Mouse (Mus musculus) macrophage (primary cell): ENCODE results near the gene Fzd7. TPM values are rescaled to one million over a fixed set of nuclear protein-coding genes. Genes with fewer than 3 reads are reported as not detected.
"Not testable (repeated sequence)": the region's sequence is repeated elsewhere in the genome, so short reads cannot be mapped to it uniquely, and the experiment has no call there.

Source experiments
- H3K27ac ChIP-seq: fragments of 350-480 bp; formaldehyde crosslinking; 2 replicates; pipeline ENCODE4 v1.9.0; 2021
- H3K36me3 ChIP-seq: fragments of 350-480 bp; formaldehyde crosslinking; 2 replicates; pipeline ENCODE4 v1.9.0; 2021; ENCODE audit errors: inconsistent target
- H3K4me3 ChIP-seq: fragments of 350-480 bp; formaldehyde crosslinking; 2 replicates; pipeline ENCODE4 v1.9.0; 2021; ENCODE audit errors: inconsistent target
- H3K79me2 ChIP-seq: fragments of 350-480 bp; formaldehyde crosslinking; 2 replicates; pipeline ENCODE4 v1.9.0; 2021; ENCODE audit errors: inconsistent target
- WGBS: methylation state at CpG from one replicate; pipeline ENCODE4 v1.1.7; 2026; ENCODE audit warnings: inconsistent platforms; ENCODE audit not compliant: missing documents; 5-methylcytosine and 5-hydroxymethylcytosine counted together
- polyA plus RNA-seq: library from polyadenylated mRNA; stranded (reverse); fragments of 250-400 nt; gene quantifications from 3 replicates; pipeline ENCODE4 v1.2.4, GENCODE M21; 2018; ENCODE audit warnings: inconsistent platforms
- total RNA-seq, 78 experiments: library from RNA; depleted of rRNA; stranded (reverse); fragments of 250-400 nt; gene quantifications; 1 replicate in 9 of 78; 2 replicates in 24 of 78; 3 replicates in 43 of 78; 4 replicates in 2 of 78; pipeline ENCODE4 v1.2.4; 2018; ENCODE audit warnings: inconsistent platforms in 56 of 78

The Fzd7 gene
- total RNA-seq (2018; cell fraction: chromatin; rRNA removed): 10 to 100 TPM in 11 of 26 experiments, 1 to 10 TPM in 15; 3.2 to 47.8 (median 9.5) TPM
- total RNA-seq (2018; cell fraction: cytosol; rRNA removed): 10 to 100 TPM in 21 of 26 experiments, 1 to 10 TPM in 5; 7.5 to 50.3 (median 11.1) TPM
- total RNA-seq (2018; cell fraction: nucleus; rRNA removed): 10 to 100 TPM; 12.1 to 74.1 (median 22.2) TPM
- polyA plus RNA-seq: 7.0 to 17.2 TPM (median 14.8 TPM) in 3 replicates

DNA sequence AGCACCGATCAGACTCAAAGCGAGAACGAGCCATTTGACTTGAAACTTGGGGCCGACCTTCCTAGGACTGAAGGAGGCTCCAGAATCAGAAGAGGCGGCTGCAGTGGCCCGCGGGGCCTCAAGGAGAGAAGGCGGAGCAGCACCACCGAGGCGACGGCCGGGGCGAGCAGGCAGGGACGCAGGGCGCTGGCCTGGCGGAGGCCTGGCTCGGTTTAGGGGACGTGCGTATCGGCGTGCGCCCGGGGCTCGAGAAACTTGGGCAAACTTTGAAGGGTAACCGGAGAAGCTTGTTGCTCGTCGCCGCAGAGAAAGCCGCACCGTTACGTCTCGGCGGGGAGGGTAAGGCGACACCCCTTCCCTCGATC is at the start of gene Fzd7:
TSS of gene Fzd7 (plus strand) at position 94 of the 365 bp plus-strand sequence.
- WGBS: under 1% methylated on average over 35 of the region's 35 CpGs
- H3K27ac ChIP-seq: peak within 1 kb of the TSS; percentile 94
- H3K36me3 ChIP-seq: peaks cover 6% of the 10 kb centered on the region; the same call in 1 of the 2 replicates
- H3K4me3 ChIP-seq: peak within 1 kb of the TSS; percentile 55
- H3K79me2 ChIP-seq: peaks cover 44% of the 10 kb centered on the region

DNA sequence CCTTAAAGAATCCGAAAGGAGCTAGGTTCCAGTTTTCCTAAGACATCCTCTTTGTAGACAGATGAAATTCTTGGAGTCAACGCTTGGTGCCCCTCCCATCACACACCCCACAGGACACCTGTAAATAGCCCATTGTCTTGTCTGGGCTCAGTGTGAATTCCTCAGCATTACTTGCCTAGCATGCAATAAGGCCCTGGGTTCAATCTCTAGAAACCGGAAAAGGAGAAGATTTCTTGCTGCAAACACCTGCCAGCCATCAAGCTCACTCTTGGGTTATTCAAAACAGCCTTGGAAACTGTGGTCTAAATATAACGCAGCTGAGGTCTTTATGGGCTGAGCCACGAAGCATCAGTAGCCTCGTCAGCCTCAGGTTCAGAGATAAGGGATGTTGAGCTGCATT is 48.9 kb upstream of the Fzd7 start:
- Histone ChIP-seq H3K4me3 (no peak overlapping the region), H3K79me2 (no peaks in the 10 kb centered on the region), H3K27ac (no peak overlapping the region), H3K36me3 (no peaks in the 10 kb centered on the region)
- 98% methylated on average over 6 of the region's 6 CpGs for WGBS

DNA sequence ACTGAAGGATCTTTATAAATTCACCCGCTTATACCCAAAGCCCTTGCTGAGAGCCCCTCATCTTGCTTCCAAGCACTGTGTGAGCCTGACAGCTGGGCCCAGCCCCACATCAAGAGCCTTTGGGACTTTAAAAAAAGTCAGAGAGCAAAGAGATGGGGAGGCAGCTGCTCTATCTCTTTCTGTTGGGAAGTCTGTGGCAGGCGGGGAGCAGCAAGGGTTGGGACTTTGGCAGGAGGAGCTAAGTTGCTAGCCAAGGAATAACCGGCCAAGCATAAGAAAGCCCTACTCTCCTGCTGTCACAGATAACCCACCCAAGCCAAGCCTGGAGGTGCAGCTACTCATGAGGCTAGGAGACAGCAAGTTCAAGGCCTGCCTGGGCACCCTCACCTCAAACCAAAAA is 48.2 kb upstream of the Fzd7 start:
- WGBS: 91% methylated on average over 3 of the region's 3 CpGs
- Histone ChIP-seq H3K4me3 (no peak overlapping the region), H3K27ac (no peak overlapping the region), H3K79me2 (no peaks in the 10 kb centered on the region), H3K36me3 (no peaks in the 10 kb centered on the region)

DNA sequence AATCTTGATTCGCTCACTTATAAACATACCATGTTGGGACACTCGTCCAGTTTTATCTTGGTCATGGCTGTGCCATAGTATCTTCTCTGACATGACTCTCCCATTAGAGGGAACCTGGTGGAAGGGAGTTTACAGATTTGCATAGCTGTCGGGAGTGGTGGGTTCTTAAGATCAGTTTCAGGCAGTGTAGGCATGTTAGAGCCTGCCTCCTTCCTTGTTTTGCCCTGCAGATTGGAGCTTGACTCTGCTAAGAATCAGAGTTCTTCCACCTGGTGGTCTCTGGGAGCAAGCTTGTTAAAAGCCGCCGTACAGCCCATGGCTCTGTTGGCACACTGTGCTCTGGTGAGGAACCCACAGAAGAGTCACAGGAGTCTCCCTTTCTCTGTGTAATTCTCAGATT is 47.0 kb upstream of the Fzd7 start:
- 93% methylated on average over 5 of the region's 5 CpGs for WGBS
- H3K27ac ChIP-seq: no peak overlapping the region
- no peaks in the 10 kb centered on the region for H3K79me2 ChIP-seq
- no peak overlapping the region for H3K4me3 ChIP-seq
- H3K36me3 ChIP-seq: no peaks in the 10 kb centered on the region

DNA sequence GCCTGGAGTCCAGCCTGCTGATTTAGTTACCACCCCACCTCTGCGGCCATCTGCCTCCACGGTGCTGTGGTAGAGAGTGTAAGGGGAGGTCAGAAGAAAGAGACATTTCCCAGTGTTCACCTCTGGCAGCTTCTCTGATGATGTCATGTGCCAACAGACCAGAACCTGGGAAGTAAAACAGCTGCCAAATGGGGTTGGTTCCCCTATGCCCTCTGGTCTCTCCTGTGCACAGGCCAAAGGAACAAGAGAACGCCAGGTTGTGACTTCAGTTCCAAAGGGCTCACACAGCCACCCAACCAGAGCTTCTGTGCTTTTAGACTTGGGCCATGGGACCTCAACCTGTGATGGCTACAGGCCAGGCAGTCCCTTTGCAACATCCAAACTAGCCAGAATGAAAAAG is 45.9 kb upstream of the Fzd7 start:
- no peak overlapping the region for H3K27ac ChIP-seq
- no peaks in the 10 kb centered on the region for H3K79me2 ChIP-seq
- H3K36me3 ChIP-seq: no peaks in the 10 kb centered on the region
- no peak overlapping the region for H3K4me3 ChIP-seq
- 82% methylated on average over 3 of the region's 3 CpGs for WGBS

DNA sequence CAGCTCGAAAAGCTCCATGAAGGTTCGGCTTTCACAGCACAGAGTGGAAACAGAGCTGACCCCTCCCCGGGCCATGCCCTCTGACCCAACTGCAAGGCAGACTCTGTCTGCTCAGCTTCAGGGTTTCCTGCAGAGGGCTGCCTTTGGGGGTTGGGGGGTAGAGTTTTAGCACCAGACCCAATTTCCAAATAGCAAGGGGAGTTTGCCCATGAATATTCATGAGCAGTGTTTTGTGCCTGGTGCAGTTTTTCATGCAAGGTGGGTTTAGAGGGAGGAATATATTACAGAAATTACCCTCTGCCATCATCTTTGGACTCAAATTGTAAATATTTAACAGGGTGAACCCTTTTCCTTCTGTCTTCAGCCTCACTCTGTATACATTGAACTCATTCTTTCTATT is 44.3 kb upstream of the Fzd7 start:
- WGBS: 93% methylated on average over 2 of the region's 3 CpGs
- H3K4me3 ChIP-seq: no peak overlapping the region
- no peaks in the 10 kb centered on the region for H3K36me3 ChIP-seq
- H3K27ac ChIP-seq: no peak overlapping the region
- H3K79me2 ChIP-seq: no peaks in the 10 kb centered on the region

DNA sequence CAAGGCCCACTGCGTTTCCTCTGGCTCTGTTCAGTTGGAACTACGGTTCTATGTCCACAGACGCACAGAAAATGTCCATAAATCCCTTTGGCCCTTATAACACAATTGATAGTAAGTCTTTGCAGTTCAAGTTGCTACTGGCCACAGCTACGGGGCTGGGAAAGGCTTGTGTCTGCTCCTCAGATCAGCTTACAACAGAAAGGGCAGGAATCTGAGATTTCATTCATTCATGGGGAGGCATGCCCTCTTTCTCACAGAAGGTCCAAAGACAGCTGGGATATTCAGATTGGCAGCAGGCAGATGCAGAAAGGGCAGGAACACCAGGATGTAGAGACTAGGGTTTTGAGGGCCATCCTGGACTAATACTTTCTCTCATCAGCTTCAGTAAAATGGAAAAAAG is 43.9 kb upstream of the Fzd7 start:
- Histone ChIP-seq H3K79me2 (no peaks in the 10 kb centered on the region), H3K27ac (no peak overlapping the region), H3K36me3 (no peaks in the 10 kb centered on the region), H3K4me3 (no peak overlapping the region)
- 98% methylated on average over 4 of the region's 4 CpGs for WGBS

DNA sequence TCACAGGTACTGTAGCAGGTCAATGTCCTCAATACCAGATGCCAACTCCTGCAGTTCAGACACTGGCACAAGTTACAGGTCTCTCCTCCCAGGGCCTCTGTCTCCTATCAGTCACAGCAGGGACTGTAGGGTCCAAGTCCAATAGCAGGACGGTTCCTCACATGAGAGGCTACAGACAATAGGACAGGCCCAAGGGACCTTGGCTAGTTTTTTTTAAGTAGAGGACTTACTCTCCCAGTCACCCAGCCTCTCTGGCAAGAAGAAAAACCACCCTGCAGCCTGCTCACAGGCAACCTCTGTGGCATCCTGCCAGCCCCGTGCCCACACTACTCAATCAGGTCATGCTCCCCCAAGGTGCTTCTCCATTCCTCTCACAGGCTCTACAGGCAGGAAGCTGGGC is 43.0 kb upstream of the Fzd7 start:
- no peak overlapping the region for H3K27ac ChIP-seq
- no peak overlapping the region for H3K4me3 ChIP-seq
- WGBS: 55% methylated on average over 2 of the region's 2 CpGs
- no peaks in the 10 kb centered on the region for H3K79me2 ChIP-seq
- H3K36me3 ChIP-seq: no peaks in the 10 kb centered on the region

DNA sequence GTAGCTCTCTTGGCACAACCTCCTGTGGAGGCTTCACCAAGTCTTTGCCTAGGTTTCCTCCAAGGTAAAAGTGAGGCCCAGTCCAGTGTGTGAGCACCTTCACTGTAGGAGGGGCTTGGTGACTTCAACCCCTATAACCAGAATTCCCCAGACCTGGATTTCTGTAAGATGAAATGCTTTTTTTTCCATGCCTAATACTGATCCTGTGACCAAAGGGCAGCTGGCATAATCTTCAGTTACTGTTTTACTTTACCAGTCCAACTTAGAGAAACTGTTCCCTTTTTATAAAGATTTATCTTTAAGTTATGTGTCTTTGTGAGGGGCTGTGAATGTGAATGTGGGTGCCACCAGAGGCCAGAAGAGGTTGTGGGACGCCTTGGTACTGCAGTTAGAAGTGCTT is 42.3 kb upstream of the Fzd7 start:
- no peak overlapping the region for H3K27ac ChIP-seq
- H3K79me2 ChIP-seq: no peaks in the 10 kb centered on the region
- no peaks in the 10 kb centered on the region for H3K36me3 ChIP-seq
- 100% methylated on average over 1 of the region's 1 CpGs for WGBS
- no peak overlapping the region for H3K4me3 ChIP-seq

DNA sequence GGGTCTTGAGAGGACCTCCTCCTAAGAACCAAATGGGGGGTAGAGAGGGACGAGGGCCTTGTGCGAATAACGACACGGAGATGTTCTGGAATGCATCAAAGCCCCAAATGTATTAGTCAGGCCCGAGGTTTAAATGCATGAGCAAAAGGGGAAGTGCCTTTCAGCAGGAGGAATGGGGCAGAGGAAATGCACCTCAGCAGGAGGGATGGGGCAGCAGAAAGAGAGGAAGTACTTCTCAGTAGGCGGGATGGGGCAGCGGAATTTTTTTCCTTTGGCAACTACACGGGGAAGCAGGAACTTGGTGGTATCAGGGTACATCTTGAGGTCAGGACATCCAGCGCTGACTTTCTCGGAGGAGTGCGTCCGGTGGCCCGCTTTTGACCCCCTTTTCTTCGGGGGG is 39.5 kb upstream of the Fzd7 start:
- not testable (repeated sequence) for H3K4me3 ChIP-seq, H3K79me2 ChIP-seq, H3K36me3 ChIP-seq, H3K27ac ChIP-seq
- WGBS: 92% methylated on average over 13 of the region's 14 CpGs

DNA sequence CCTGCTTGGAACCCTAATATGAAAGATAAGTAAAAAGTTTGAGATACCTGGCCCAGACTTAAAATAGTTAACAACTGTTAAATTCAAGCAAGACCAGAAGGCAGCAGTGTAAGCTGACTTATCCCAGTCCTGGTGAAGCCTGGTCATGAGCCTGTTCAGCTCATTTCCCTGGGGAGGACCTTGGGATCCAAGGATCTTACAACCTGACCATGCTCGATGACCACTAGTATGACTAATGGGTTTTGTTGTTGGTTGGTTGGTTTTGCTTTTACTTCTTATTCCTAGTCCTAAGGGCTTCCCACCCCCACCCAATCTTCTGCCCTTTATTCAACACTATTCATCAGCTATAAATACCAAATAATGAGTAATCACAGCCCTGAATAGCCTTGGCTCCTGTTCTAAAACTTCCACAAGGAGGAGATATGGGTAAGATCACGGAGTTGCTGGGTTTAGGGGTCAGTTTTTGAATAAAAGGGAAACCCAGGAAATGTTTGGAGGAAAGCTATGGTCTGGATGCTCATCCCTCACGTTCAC is 38.0 kb upstream of the Fzd7 start:
- no peak overlapping the region for H3K4me3 ChIP-seq
- no peaks in the 10 kb centered on the region for H3K79me2 ChIP-seq
- H3K27ac ChIP-seq: no peak overlapping the region
- no peaks in the 10 kb centered on the region for H3K36me3 ChIP-seq
- WGBS: 85% methylated on average over 3 of the region's 3 CpGs

DNA sequence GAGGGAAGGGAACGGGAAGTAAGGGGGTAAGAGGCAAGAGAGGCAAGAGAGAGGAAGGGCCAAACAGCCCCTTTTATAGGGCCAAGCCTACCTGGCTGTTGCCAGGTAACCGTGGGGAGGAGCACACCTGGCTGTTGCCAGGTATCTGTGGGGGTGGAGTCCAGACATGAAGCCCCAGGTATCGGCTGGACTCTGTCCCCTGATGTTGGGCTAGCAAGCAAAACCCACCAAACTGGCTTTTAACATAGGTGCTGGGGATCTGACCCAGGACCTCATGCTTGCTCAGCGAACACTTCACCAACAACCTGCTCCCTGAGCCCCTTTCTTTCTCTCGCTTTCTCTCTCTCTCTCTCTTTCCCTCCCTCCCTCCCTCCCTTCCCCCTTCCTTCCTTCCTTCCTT is 37.0 kb upstream of the Fzd7 start:
- H3K36me3 ChIP-seq: no peaks in the 10 kb centered on the region
- 92% methylated on average over 5 of the region's 5 CpGs for WGBS

DNA sequence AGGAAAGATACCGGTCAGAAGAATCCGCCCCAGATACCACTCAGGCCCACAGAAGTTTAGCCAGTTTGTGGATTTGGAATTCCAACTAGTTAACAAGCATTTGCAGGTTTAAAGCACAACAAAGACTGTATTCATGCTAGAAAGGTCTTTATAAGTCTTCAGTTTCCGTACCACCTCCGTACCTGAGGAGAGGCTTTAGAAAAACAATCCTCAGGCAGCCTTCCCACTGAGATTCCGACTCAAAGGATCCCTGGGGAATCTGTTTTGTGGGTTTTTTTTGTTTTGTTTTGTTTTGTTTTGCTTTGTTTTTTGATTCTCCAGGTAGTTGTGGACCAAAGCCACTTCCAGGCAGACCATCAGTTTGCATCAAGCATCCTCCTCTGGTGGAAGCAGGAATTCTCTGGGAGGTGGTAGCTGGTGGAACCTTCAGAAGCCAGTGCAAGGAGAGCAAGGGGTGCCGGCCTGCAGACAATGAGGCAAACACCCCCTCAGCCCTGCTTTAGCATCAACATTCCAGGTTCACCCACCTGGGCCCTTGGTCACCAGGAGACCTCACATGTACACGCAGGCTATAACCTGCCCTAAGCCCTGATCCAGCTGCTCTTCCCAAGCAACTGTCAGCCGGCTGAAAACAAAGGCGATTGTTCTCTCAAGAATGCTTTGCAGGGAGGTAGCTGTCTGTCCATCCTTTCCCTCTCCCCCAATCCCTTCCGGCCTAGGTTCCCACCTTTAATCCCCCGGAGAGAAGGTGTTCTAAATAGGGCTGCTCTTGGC is 33.5 kb upstream of the Fzd7 start:
- H3K4me3 ChIP-seq: no peak overlapping the region
- WGBS: 98% methylated on average over 11 of the region's 11 CpGs
- H3K36me3 ChIP-seq: no peaks in the 10 kb centered on the region
- no peaks in the 10 kb centered on the region for H3K79me2 ChIP-seq
- no peak overlapping the region for H3K27ac ChIP-seq

More for the DNA sequence above, 37.0 kb upstream of the Fzd7 start:
- Histone ChIP-seq H3K79me2 (no peaks in the 10 kb centered on the region), H3K4me3 (no peak overlapping the region), H3K27ac (no peak overlapping the region)

DNA sequence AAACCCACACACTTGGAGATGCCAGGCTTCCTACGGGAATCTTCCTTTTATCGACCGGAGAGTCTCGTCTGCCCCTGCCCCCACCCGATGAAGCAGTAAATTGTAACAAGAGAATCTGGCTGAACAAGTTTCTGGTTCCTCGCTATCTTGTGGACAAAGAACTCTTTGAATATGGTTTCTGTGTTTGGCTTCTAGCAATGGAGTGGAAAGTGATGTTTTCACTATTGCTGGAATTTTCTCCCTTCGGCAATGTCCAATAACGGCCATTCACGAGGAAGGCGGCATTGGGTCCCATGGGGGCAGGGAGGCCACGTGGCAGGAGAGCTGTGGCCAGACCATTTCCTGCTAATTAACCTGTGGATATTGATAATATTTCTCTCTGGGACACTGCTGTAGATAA is 32.8 kb upstream of the Fzd7 start:
- Histone ChIP-seq H3K4me3 (no peak overlapping the region), H3K27ac (no peak overlapping the region), H3K79me2 (no peaks in the 10 kb centered on the region), H3K36me3 (no peaks in the 10 kb centered on the region)
- WGBS: 90% methylated on average over 11 of the region's 11 CpGs

DNA sequence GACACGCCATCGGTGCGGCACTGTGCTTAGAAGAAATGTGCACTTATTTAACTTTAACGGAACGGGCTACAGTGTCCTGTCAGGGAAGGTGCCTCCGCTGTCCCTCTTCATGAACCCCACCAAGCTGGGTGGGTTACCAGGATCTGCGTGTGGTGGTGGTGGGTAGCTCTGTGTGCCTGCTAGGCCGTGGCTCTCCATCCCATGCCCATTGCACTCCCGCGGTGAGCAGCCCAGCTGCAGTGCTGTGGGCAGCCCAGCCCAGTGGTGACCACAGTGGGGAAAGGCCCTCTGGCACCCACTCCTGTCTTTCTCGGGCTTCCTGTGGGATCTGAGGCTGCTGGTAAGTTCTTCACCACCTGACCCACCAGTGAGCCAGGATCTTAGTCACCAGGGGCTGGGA is 31.3 kb upstream of the Fzd7 start:
- Histone ChIP-seq H3K79me2 (no peaks in the 10 kb centered on the region), H3K4me3 (no peak overlapping the region), H3K27ac (no peak overlapping the region), H3K36me3 (no peaks in the 10 kb centered on the region)
- 95% methylated on average over 8 of the region's 11 CpGs for WGBS
